Mouse (Mus musculus): ENCODE data around the gene Fam19a1. TPM values are rescaled to one million over a fixed set of nuclear protein-coding genes. Genes with fewer than 3 reads are reported as not detected.
"Not testable (repeated sequence)": the region's sequence is repeated elsewhere in the genome, so short reads cannot be mapped to it uniquely, and the experiment has no call there.

Fam19a1 gene
- polyA plus RNA-seq, 2 experiments, result not detected

- ATAC-seq (ENCODE audit: insufficient read depth) (no peak), DNase-seq (ENCODE audit: low read depth in 3 of 3, low spot score in 3 of 3) (no peak)
- Histone ChIP-seq H3K27me3 (ENCODE audit: control insufficient read depth, insufficient read depth, low read length) (no peaks in the 10 kb centered on the region), H3K9me3 (ENCODE audit: control insufficient read depth, low read length) (no peaks in the 10 kb centered on the region), H3K4me3 (ENCODE audit: insufficient read depth in 1 of 2, low read depth in 2 of 2, low read length in 2 of 2) (no peak overlapping the region), H3K27ac (no peak overlapping the region), H3K9ac (replicated peaks) (no peak overlapping the region), H3K36me3 (replicated peaks; ENCODE audit: control insufficient read depth, insufficient read depth, low read depth) (no peaks in the 10 kb centered on the region), H3K4me2 (ENCODE audit: low read depth) (no peak overlapping the region), H3K4me1 (replicated peaks; ENCODE audit: control insufficient read depth in 2 of 2, insufficient read depth in 2 of 2, low read length in 1 of 2) (no peaks in the 10 kb centered on the region)
- TF ChIP-seq EP300 (IDR thresholded peaks at IDR 0.05; ENCODE audit: low read depth) (no peak), CTCF (IDR thresholded peaks at IDR 0.05; ENCODE audit: low read depth) (no peak)
These were observed 65.6 kb downstream of the Fam19a1 start for GRCm38 (mm10) chr6:96178530-96178929.

GRCm38 (mm10) chr6:96183392-96183791 lies 70.4 kb downstream of the Fam19a1 start:
- Histone ChIP-seq H3K36me3 (replicated peaks; ENCODE audit: control insufficient read depth, insufficient read depth, low read depth) (no peaks in the 10 kb centered on the region), H3K4me3 (ENCODE audit: insufficient read depth in 1 of 2, low read depth in 2 of 2, low read length in 2 of 2) (no peak overlapping the region), H3K9ac (replicated peaks) (no peak overlapping the region), H3K27ac (no peak overlapping the region), H3K4me1 (replicated peaks; ENCODE audit: control insufficient read depth in 2 of 2, insufficient read depth in 2 of 2, low read length in 1 of 2) (no peaks in the 10 kb centered on the region), H3K27me3 (ENCODE audit: control insufficient read depth, insufficient read depth, low read length) (no peaks in the 10 kb centered on the region), H3K9me3 (ENCODE audit: control insufficient read depth, low read length) (no peaks in the 10 kb centered on the region), H3K4me2 (ENCODE audit: low read depth) (no peak overlapping the region)
- DNase-seq (ENCODE audit: low read depth in 3 of 3, low spot score in 3 of 3) (no peak), ATAC-seq (ENCODE audit: insufficient read depth) (no peak)
- no peak for TF ChIP-seq CTCF (IDR thresholded peaks at IDR 0.05; ENCODE audit: low read depth)
- no peak for TF ChIP-seq EP300 (IDR thresholded peaks at IDR 0.05; ENCODE audit: low read depth)
- 56% methylated on average over 4 of the region's 4 CpGs for WGBS (ENCODE audit: insufficient replicate concordance)

DNA sequence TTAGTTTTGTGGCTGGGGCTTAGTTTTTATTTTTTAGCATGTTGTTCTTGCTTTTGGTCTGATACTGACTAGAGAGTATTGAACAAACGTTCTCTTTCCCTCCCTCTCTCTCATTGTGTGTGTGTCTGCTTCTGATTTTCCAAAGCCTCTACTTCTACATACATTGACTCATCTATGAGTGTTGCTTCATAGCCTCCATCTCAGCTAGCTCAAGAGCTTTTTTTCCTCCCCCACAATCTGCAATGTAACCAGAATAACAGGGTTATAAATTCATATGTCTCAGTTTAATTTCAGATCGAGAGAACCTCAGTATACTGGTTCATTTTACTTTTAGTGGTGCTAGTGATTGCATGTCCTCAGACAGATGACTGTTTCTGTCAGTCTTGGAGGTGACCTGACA lies 73.6 kb downstream of the Fam19a1 start:
- TF ChIP-seq CTCF (IDR thresholded peaks at IDR 0.05; ENCODE audit: low read depth) (no peak), EP300 (IDR thresholded peaks at IDR 0.05; ENCODE audit: low read depth) (no peak)
- ATAC-seq (ENCODE audit: insufficient read depth) (no peak), DNase-seq (ENCODE audit: low read depth in 3 of 3, low spot score in 3 of 3) (no peak)

DNA sequence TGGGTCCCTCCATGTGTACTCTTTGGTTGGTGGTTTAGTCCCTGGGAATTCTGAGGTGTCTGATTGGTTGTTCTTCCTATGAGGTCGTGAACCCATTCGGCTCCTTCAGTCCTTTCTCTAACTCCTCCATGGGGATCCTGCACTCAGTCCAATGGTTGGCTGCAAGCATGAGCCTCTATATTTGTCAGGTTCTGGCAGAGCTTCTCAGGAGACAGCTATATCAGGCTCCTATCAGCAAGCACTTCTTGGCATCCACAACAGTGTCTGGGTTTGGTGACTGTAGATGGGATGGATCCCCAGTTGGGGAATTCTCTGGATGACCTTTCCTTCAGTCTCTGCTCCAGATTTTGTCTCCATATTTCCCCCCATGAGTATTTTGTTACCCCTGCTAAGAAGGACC lies 86.0 kb downstream of the Fam19a1 start:
- H3K27me3 ChIP-seq (ENCODE audit: control insufficient read depth, insufficient read depth, low read length); H3K27ac ChIP-seq; ATAC-seq (ENCODE audit: insufficient read depth); H3K36me3 ChIP-seq (replicated peaks; ENCODE audit: control insufficient read depth, insufficient read depth, low read depth); H3K4me2 ChIP-seq (ENCODE audit: low read depth); H3K9ac ChIP-seq (replicated peaks); H3K4me3 ChIP-seq (ENCODE audit: insufficient read depth in 1 of 2, low read depth in 2 of 2, low read length in 2 of 2); H3K9me3 ChIP-seq (ENCODE audit: control insufficient read depth, low read length); DNase-seq (ENCODE audit: low read depth in 3 of 3, low spot score in 3 of 3); H3K4me1 ChIP-seq (replicated peaks; ENCODE audit: control insufficient read depth in 2 of 2, insufficient read depth in 2 of 2, low read length in 1 of 2): not testable (repeated sequence)
- 59% methylated on average over 2 of the region's 2 CpGs for WGBS (ENCODE audit: insufficient replicate concordance)

More for the DNA sequence above, 73.6 kb downstream of the Fam19a1 start:
- H3K4me3 ChIP-seq (ENCODE audit: insufficient read depth in 1 of 2, low read depth in 2 of 2, low read length in 2 of 2), result no peak overlapping the region
- no peak overlapping the region for H3K9ac ChIP-seq (replicated peaks)
- H3K27ac ChIP-seq, result no peak overlapping the region
- no peaks in the 10 kb centered on the region for H3K4me1 ChIP-seq (replicated peaks; ENCODE audit: control insufficient read depth in 2 of 2, insufficient read depth in 2 of 2, low read length in 1 of 2)
- H3K4me2 ChIP-seq (ENCODE audit: low read depth), result no peak overlapping the region
- WGBS (ENCODE audit: insufficient replicate concordance), result 35% methylated on average over 2 of the region's 2 CpGs
- no peaks in the 10 kb centered on the region for H3K27me3 ChIP-seq (ENCODE audit: control insufficient read depth, insufficient read depth, low read length)
- H3K9me3 ChIP-seq (ENCODE audit: control insufficient read depth, low read length), result no peaks in the 10 kb centered on the region
- H3K36me3 ChIP-seq (replicated peaks; ENCODE audit: control insufficient read depth, insufficient read depth, low read depth), result no peaks in the 10 kb centered on the region

GRCm38 (mm10) chr6:96205395-96205794 lies 92.4 kb downstream of the Fam19a1 start:
- Histone ChIP-seq H3K4me1 (replicated peaks; ENCODE audit: control insufficient read depth in 2 of 2, insufficient read depth in 2 of 2, low read length in 1 of 2) (no peaks in the 10 kb centered on the region), H3K36me3 (replicated peaks; ENCODE audit: control insufficient read depth, insufficient read depth, low read depth) (no peaks in the 10 kb centered on the region), H3K27ac (no peak overlapping the region), H3K9me3 (ENCODE audit: control insufficient read depth, low read length) (no peaks in the 10 kb centered on the region), H3K27me3 (ENCODE audit: control insufficient read depth, insufficient read depth, low read length) (no peaks in the 10 kb centered on the region), H3K4me2 (ENCODE audit: low read depth) (no peak overlapping the region), H3K9ac (replicated peaks) (no peak overlapping the region), H3K4me3 (ENCODE audit: insufficient read depth in 1 of 2, low read depth in 2 of 2, low read length in 2 of 2) (no peak overlapping the region)
- ATAC-seq (ENCODE audit: insufficient read depth) (no peak), DNase-seq (ENCODE audit: low read depth in 3 of 3, low spot score in 3 of 3) (no peak)
- TF ChIP-seq EP300 (IDR thresholded peaks at IDR 0.05; ENCODE audit: low read depth) (no peak), CTCF (IDR thresholded peaks at IDR 0.05; ENCODE audit: low read depth) (no peak)
- 80% methylated on average over 2 of the region's 2 CpGs for WGBS (ENCODE audit: insufficient replicate concordance)

GRCm38 (mm10) chr6:96234806-96235205 lies 121.9 kb downstream of the Fam19a1 start:
- H3K27ac ChIP-seq, result no peak overlapping the region
- H3K27me3 ChIP-seq (ENCODE audit: control insufficient read depth, insufficient read depth, low read length), result no peaks in the 10 kb centered on the region
- no peak for TF ChIP-seq EP300 (IDR thresholded peaks at IDR 0.05; ENCODE audit: low read depth)
- no peak for TF ChIP-seq CTCF (IDR thresholded peaks at IDR 0.05; ENCODE audit: low read depth)
- H3K4me3 ChIP-seq (ENCODE audit: insufficient read depth in 1 of 2, low read depth in 2 of 2, low read length in 2 of 2), result no peak overlapping the region
- ATAC-seq (ENCODE audit: insufficient read depth), result no peak
- no peaks in the 10 kb centered on the region for H3K36me3 ChIP-seq (replicated peaks; ENCODE audit: control insufficient read depth, insufficient read depth, low read depth)
- H3K9ac ChIP-seq (replicated peaks), result no peak overlapping the region
- no peaks in the 10 kb centered on the region for H3K9me3 ChIP-seq (ENCODE audit: control insufficient read depth, low read length)
- no peaks in the 10 kb centered on the region for H3K4me1 ChIP-seq (replicated peaks; ENCODE audit: control insufficient read depth in 2 of 2, insufficient read depth in 2 of 2, low read length in 1 of 2)
- H3K4me2 ChIP-seq (ENCODE audit: low read depth), result no peak overlapping the region
- no peak for DNase-seq (ENCODE audit: low read depth in 3 of 3, low spot score in 3 of 3)
